Mouse (Mus musculus) intestine, embryonic 16.5 days (tissue): ENCODE measurements around the gene Cradd. TPM values are rescaled to one million over a fixed set of nuclear protein-coding genes. Genes with fewer than 3 reads are reported as not detected.

Experiments used
- ATAC-seq: fragments of 200-750 bp; cut with Nextera tagmentation; 2 replicates; pipeline ENCODE4 v1.8.0; 2017; ENCODE audit warnings: moderate TSS enrichment, moderate library complexity
- H3K27ac ChIP-seq: fragments of 300-500 bp; sonication (generic); 2 replicates; pipeline ENCODE4 v1.5.1; 2014; ENCODE audit warnings: mild to moderate bottlenecking, low read length
- H3K27me3 ChIP-seq: fragments of 300-500 bp; sonication (generic); replicated peaks from 2 replicates; pipeline ENCODE4 v1.6.1; 2014; ENCODE audit warnings: low read length, control low read depth, mixed read lengths; ENCODE audit not compliant: control insufficient read depth, insufficient read depth
- H3K36me3 ChIP-seq: fragments of 300-500 bp; sonication (generic); 2 replicates; pipeline ENCODE4 v1.6.1; 2014; ENCODE audit warnings: low read length, control low read depth; ENCODE audit not compliant: control insufficient read depth, insufficient read depth
- H3K4me1 ChIP-seq: fragments of 300-500 bp; sonication (generic); 2 replicates; pipeline ENCODE4 v1.6.1; 2014; ENCODE audit warnings: low read length, control low read depth, mixed read lengths; ENCODE audit not compliant: control insufficient read depth, insufficient read depth
- H3K4me2 ChIP-seq: fragments of 300-500 bp; sonication (generic); 2 replicates; pipeline ENCODE4 v1.6.1; 2014; ENCODE audit warnings: low read depth, low read length, control low read depth
- H3K4me3 ChIP-seq: fragments of 300-500 bp; sonication (generic); 2 replicates; pipeline ENCODE4 v1.5.1; 2014; ENCODE audit warnings: mild to moderate bottlenecking, low read length
- H3K9ac ChIP-seq: fragments of 300-500 bp; sonication (generic); 2 replicates; pipeline ENCODE4 v1.6.1; 2014; ENCODE audit warnings: low read depth, low read length
- H3K9me3 ChIP-seq: fragments of 300-500 bp; sonication (generic); 2 replicates; pipeline ENCODE4 v1.6.1; 2016; ENCODE audit warnings: low read length, control low read depth; ENCODE audit not compliant: control insufficient read depth
- WGBS: fragments of 180-500 bp; shearing (Covaris S2); extraction: QIAGEN DNeasy Blood & Tissue Kit; methylation state at CpG from one replicate; pipeline ENCODE4 v1.1.7; 2014; 5-methylcytosine and 5-hydroxymethylcytosine counted together
- polyA plus RNA-seq: library from polyadenylated mRNA; unstranded; fragments of >200 nt; fragmentation: Nextera tagmentation; extraction: Ambion mirVana; gene quantifications from 2 replicates; pipeline ENCODE4 v1.2.1, GENCODE M21; 2015

Gene Cradd
- polyA plus RNA-seq, 1 experiment from 2014 or later = 11.8 TPM

GRCm38 (mm10) chr10:95289819-95290218 is 34.1 kb downstream of the Cradd start:
- no peak overlapping the region for H3K4me2 ChIP-seq
- H3K4me1 ChIP-seq = no peaks in the 10 kb centered on the region
- ATAC-seq = no peak
- H3K9ac ChIP-seq = no peak overlapping the region
- no peaks in the 10 kb centered on the region for H3K36me3 ChIP-seq
- no peaks in the 10 kb centered on the region for H3K9me3 ChIP-seq
- H3K4me3 ChIP-seq = no peak overlapping the region
- no peak overlapping the region for H3K27ac ChIP-seq
- WGBS = 72% methylated on average over 8 of the region's 8 CpGs
- no peaks in the 10 kb centered on the region for H3K27me3 ChIP-seq

DNA sequence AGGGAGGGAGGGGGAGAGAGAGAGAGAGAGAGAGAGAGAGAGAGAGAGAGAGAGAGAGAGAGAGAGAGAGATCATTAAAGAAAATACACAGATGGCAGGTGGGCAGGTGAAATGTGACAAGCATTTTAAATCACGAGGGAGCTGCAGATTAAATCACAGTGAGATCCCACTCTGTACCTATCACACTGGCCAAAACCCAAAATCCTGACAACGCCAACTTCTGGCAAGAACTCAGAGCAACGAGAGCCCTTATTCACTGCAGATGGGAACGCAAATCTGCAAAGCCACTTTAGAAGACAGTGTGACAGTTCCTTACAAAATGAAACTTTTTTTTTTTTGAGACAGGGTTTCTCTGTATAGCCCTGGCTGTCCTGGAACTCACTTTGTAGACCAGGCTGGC is 35.7 kb downstream of the Cradd start:
- Histone ChIP-seq H3K4me3 (no peak overlapping the region), H3K27me3 (no peaks in the 10 kb centered on the region), H3K27ac (no peak overlapping the region), H3K9me3 (no peaks in the 10 kb centered on the region), H3K4me2 (no peak overlapping the region), H3K4me1 (no peaks in the 10 kb centered on the region), H3K9ac (no peak overlapping the region), H3K36me3 (no peaks in the 10 kb centered on the region)
- no peak for ATAC-seq
- 80% methylated on average over 4 of the region's 4 CpGs for WGBS

DNA sequence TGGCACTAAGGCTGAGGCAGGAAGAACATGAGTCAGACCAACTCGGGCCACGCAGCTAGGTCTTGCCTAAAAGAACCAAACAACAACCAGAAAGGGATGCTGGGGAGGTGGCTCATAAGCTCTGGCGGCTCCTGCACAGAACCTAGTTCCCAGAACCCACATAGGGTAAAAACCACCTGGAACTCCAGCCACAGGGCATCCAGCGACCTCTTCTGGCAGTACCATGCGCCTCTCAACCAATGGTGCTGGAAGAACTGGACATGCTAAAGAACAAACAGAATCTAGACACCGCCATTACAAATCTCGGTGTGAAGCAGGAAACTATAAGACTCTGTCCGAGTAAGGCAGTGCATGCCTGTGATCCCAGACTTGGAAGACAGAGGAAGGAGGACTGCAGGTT is 36.6 kb downstream of the Cradd start:
- H3K4me3 ChIP-seq = no peak overlapping the region
- no peaks in the 10 kb centered on the region for H3K36me3 ChIP-seq
- H3K27ac ChIP-seq = no peak overlapping the region
- no peaks in the 10 kb centered on the region for H3K4me1 ChIP-seq
- no peak overlapping the region for H3K9ac ChIP-seq
- H3K4me2 ChIP-seq = no peak overlapping the region
- H3K9me3 ChIP-seq = no peaks in the 10 kb centered on the region
- no peak for ATAC-seq
- no peaks in the 10 kb centered on the region for H3K27me3 ChIP-seq
- 89% methylated on average over 8 of the region's 8 CpGs for WGBS

DNA sequence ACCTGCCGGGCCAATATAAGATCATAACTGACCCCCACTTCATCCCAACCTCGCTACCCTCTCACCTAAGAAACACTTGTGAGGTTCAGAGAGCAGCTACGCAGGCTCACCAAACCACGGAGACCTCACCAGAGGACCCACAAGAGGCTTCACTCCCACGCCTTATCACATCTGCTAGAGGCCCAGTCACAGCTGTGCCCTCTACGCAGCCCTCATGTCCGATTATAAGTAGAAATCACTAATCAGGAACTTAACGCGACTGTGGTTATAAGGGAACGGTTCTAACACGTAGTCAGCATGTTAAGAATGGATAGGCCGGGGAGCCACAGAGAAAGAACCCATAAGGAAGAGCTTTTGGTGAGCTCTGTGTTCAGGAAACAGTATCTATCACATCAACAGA is 40.5 kb downstream of the Cradd start:
- 89% methylated on average over 12 of the region's 12 CpGs for WGBS
- Histone ChIP-seq H3K9ac (no peak overlapping the region), H3K4me2 (no peak overlapping the region), H3K27me3 (no peaks in the 10 kb centered on the region), H3K36me3 (no peaks in the 10 kb centered on the region), H3K4me1 (no peaks in the 10 kb centered on the region), H3K4me3 (no peak overlapping the region), H3K9me3 (no peaks in the 10 kb centered on the region), H3K27ac (no peak overlapping the region)
- no peak for ATAC-seq

DNA sequence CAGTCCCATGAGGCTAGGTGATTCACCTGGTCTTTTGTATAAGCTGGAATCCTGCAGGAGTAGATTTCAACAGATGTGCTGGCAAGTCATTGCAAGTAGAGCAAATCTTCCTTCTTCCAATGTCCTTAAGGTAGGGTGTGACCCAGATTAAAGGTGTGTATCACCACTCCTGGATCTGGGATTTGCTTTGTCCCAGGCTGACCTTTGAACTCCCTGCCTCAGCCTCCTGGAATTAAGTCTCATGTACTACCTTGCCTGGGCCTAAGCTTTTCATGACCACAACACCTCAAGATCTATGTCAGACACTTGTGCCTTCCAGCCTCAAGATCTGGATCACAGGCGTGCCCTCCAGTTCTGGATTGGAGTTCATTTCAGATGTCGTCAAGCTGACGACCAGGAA is 41.9 kb downstream of the Cradd start:
- Histone ChIP-seq H3K27me3 (no peaks in the 10 kb centered on the region), H3K27ac (no peak overlapping the region), H3K36me3 (no peaks in the 10 kb centered on the region), H3K4me3 (no peak overlapping the region), H3K9ac (no peak overlapping the region), H3K4me1 (no peaks in the 10 kb centered on the region), H3K9me3 (no peaks in the 10 kb centered on the region), H3K4me2 (no peak overlapping the region)
- 88% methylated on average over 3 of the region's 3 CpGs for WGBS
- ATAC-seq = no peak

- Histone ChIP-seq H3K36me3 (no peaks in the 10 kb centered on the region), H3K9me3 (no peaks in the 10 kb centered on the region), H3K4me3 (no peak overlapping the region), H3K4me2 (no peak overlapping the region), H3K27ac (no peak overlapping the region), H3K27me3 (no peaks in the 10 kb centered on the region), H3K4me1 (no peaks in the 10 kb centered on the region), H3K9ac (no peak overlapping the region)
- 76% methylated on average over 6 of the region's 6 CpGs for WGBS
- no peak for ATAC-seq
These were observed 42.4 kb downstream of the Cradd start for GRCm38 (mm10) chr10:95281466-95281990.

GRCm38 (mm10) chr10:95280327-95280726 is 43.6 kb downstream of the Cradd start:
- Histone ChIP-seq H3K27ac (no peak overlapping the region), H3K4me2 (no peak overlapping the region), H3K36me3 (no peaks in the 10 kb centered on the region), H3K9ac (no peak overlapping the region), H3K4me1 (no peaks in the 10 kb centered on the region), H3K9me3 (no peaks in the 10 kb centered on the region), H3K4me3 (no peak overlapping the region), H3K27me3 (no peaks in the 10 kb centered on the region)
- 93% methylated on average over 3 of the region's 3 CpGs for WGBS
- no peak for ATAC-seq

DNA sequence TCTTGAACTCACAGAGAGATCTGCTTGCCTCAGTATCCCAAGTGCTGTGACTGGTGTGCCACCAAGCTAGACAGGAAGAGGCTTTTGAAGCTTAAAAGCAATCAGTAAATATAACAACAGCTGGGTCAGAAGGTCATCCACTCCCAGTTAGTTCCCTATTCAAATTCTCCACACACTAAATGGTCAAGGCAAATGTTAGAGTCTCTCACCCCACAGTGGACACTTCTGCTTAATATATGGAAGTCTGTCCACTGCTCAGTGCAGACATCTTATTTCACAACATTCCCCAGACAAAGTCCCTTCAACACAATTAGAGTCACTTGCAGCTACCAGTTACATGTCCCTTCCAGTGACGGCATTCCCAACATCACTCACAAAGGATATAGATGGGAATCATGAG is 44.5 kb downstream of the Cradd start:
- Histone ChIP-seq H3K27ac (no peak overlapping the region), H3K4me1 (no peaks in the 10 kb centered on the region), H3K9ac (no peak overlapping the region), H3K36me3 (no peaks in the 10 kb centered on the region), H3K4me2 (no peak overlapping the region), H3K9me3 (no peaks in the 10 kb centered on the region), H3K4me3 (no peak overlapping the region), H3K27me3 (no peaks in the 10 kb centered on the region)
- whole genome bisulfite sequencing = 93% methylated on average over 1 of the region's 1 CpGs
- ATAC-seq = no peak

GRCm38 (mm10) chr10:95278085-95278484 is 45.8 kb downstream of the Cradd start:
- H3K9ac ChIP-seq = no peak overlapping the region
- no peaks in the 10 kb centered on the region for H3K36me3 ChIP-seq
- H3K4me1 ChIP-seq = no peaks in the 10 kb centered on the region
- H3K27ac ChIP-seq = no peak overlapping the region
- ATAC-seq = no peak
- WGBS = 85% methylated on average over 11 of the region's 11 CpGs
- no peak overlapping the region for H3K4me2 ChIP-seq
- no peaks in the 10 kb centered on the region for H3K27me3 ChIP-seq
- H3K9me3 ChIP-seq = no peaks in the 10 kb centered on the region
- H3K4me3 ChIP-seq = no peak overlapping the region

- Histone ChIP-seq H3K9ac (no peak overlapping the region), H3K27ac (no peak overlapping the region), H3K4me1 (no peaks in the 10 kb centered on the region), H3K36me3 (no peaks in the 10 kb centered on the region), H3K27me3 (no peaks in the 10 kb centered on the region), H3K4me3 (no peak overlapping the region), H3K4me2 (no peak overlapping the region), H3K9me3 (no peaks in the 10 kb centered on the region)
- no peak for ATAC-seq
- 82% methylated on average over 9 of the region's 9 CpGs for WGBS
These were observed 48.4 kb downstream of the Cradd start for GRCm38 (mm10) chr10:95275488-95275887.
